Mouse (Mus musculus) kidney, adult 2 months (tissue): ENCODE measurements at regions not wholly inside any gene's neighbourhood (a gene's known extent, or its start where the extent isn't known, plus 50 kb on each side); places are given as distances from the start of the nearest gene placed in this dataset.

Experiments
- CTCF ChIP-seq: fragments of 200-500 bp; conservative IDR thresholded peaks from 2 replicates; pipeline ENCODE4 v1.5.1; 2011; ENCODE audit warnings: low read depth, mild to moderate bottlenecking, control low read depth, low read length, moderate library complexity, mixed read lengths; ENCODE audit not compliant: insufficient read depth, insufficient read length
- POLR2A ChIP-seq: fragments of 200-500 bp; IDR thresholded peaks from one replicate; pipeline ENCODE4 v1.6.1; 2011; ENCODE audit warnings: low read depth, low read length, control low read depth

DNA sequence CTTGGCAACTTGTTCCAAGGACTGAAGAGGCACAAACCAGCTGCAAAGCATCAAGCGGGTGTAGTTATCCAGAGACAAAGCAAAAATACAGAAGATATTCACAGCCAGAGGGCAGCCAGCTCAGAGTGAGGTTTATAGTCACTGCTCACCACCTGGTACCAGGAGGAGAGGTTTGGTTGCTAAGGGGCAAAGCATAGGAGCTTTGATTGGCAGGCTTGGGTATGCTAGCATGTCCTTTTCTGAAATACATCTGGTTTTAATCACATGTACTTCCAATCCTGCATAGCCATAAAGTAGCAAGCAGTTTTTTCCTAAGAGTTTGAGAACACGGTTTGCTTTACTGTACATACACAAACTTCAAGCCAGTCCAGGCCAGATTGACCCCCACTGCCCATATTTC, 349.4 kb downstream of the Matn1 start:
- TF ChIP-seq POLR2A (no peak), CTCF (no peak)
